Mouse (Mus musculus): ENCODE data around the gene 4931422A03Rik.

- no peak for TF ChIP-seq POLR2A (IDR thresholded peaks at IDR 0.05; ENCODE audit: borderline replicate concordance, control insufficient read depth, low read depth, low read length)
- no peak for TF ChIP-seq CTCF (IDR thresholded peaks at IDR 0.05; ENCODE audit: control insufficient read depth, insufficient read depth, low read length)
These were observed 108.7 kb downstream of the 4931422A03Rik start for GRCm38 (mm10) chr2:103919488-103919887.

Data from bone marrow, adult 2 months (tissue).